Comparison of ENCODE assay signal across 17 mouse cellular contexts in the genomic region with DNA sequence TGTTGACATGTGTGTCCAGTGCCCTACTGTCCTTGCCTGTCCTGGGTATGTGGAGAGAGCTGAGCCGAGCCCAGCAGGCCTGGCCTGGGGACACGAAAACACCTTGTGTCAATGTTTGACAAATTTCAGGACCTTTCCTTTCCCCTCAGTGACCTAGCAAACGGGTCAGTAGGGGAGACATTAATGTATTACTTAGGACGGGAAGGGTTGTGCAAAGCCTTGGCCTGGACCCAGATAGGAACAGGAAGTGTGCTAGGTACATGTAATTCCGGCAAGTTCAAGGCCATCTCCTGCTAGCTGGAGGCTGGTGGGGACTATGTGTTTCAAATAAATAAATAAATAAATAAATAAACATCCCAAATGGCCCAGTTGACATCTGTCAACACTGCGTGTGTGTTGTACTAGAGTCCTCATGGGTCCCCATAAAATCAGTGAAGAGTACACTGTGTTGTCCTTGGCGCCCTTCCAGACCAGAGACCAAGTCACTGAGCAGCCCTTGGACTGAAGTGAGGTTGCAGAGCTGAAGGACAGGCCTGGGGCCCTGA. TPM values are rescaled to one million over a fixed set of nuclear protein-coding genes. Genes with fewer than 3 reads are reported as not detected.
DNase-seq lines count a peak whose midpoint lies in the region; ATAC-seq and TF ChIP-seq lines count a peak whose summit lies in the region.
"Had no signal": no experiment of that assay in that cellular context is flagged by ENCODE, and none has a peak within 500 bp of the region (broad histone marks: within the 10 kb centered on the region; RNA-seq: fewer than 3 reads in every experiment).

No protein-coding gene starts in this region.

- H3K4me2 ChIP-seq in kidney, embryonic 14.5 days (replicated peaks; ENCODE audit: low read depth, low read length): no peak overlapping the region
- H3K4me2 ChIP-seq in liver, postnatal 0 days (ENCODE audit: low read depth, low read length): no peak overlapping the region
- H3K4me2 ChIP-seq: embryonic facial prominence, embryonic 12.5 days; forebrain, embryonic 13.5 days; limb, embryonic 12.5 days had no signal

- no peak for TF ChIP-seq CTCF in liver, postnatal 0 days (IDR thresholded peaks at IDR 0.05; ENCODE audit: low read depth)

- H3K4me3 ChIP-seq in kidney, embryonic 14.5 days (ENCODE audit: low read length): no peak overlapping the region
- H3K4me3 ChIP-seq in liver, postnatal 0 days (ENCODE audit: low read depth, low read length): no peak overlapping the region
- H3K4me3 ChIP-seq: embryonic facial prominence, embryonic 12.5 days; forebrain, embryonic 13.5 days; limb, embryonic 12.5 days had no signal

- TF ChIP-seq EP300 in liver, postnatal 0 days (IDR thresholded peaks at IDR 0.05; ENCODE audit: low read depth): peak; percentile 89

- H3K9ac ChIP-seq in kidney, embryonic 14.5 days (ENCODE audit: low read depth, low read length): no peak overlapping the region
- H3K9ac ChIP-seq in liver, postnatal 0 days (replicated peaks): no peak overlapping the region
- H3K9ac ChIP-seq: embryonic facial prominence, embryonic 12.5 days; forebrain, embryonic 13.5 days; limb, embryonic 12.5 days had no signal

- ATAC-seq in kidney, embryonic 14.5 days (ENCODE audit: low FRiP score, low TSS enrichment): no peak
- peak; percentile 82 for ATAC-seq in liver, postnatal 0 days
- no peak for ATAC-seq in inflammation-experienced regulatory T-cells, adult 6 months
- ATAC-seq: forebrain, embryonic 13.5 days; hindbrain, postnatal 0 days had no signal

- 47% methylated on average over 7 of the region's 7 CpGs for WGBS in kidney, embryonic 14.5 days
- 49% methylated on average over 7 of the region's 7 CpGs for WGBS in liver, postnatal 0 days (ENCODE audit: insufficient replicate concordance)

- DNase-seq in kidney, adult 11 months: peak; percentile 82
- peak; percentile 79 for DNase-seq in adrenal gland, postnatal 10 days
- peak; percentile 72 for DNase-seq in kidney, postnatal 14 days
- peak; percentile 79 for DNase-seq in liver, postnatal 0 days
- no peak for DNase-seq in left cerebral cortex, adult 18-20 months (ENCODE audit: low spot score in 2 of 2)
- no peak for DNase-seq in cerebellum, adult 18-20 months
- DNase-seq: cerebellum, postnatal 14 days; gastrocnemius, postnatal 25 days; lung, postnatal 4 days; thymus, adult 18-20 months had no signal

- H3K27me3 ChIP-seq in kidney, embryonic 14.5 days (ENCODE audit: control insufficient read depth, insufficient read depth, low read length): no peaks in the 10 kb centered on the region
- no peaks in the 10 kb centered on the region for H3K27me3 ChIP-seq in liver, postnatal 0 days (ENCODE audit: insufficient read depth, low read length)
- H3K27me3 ChIP-seq: embryonic facial prominence, embryonic 12.5 days; forebrain, embryonic 13.5 days; limb, embryonic 12.5 days; Patski had no signal

- peaks cover 6% of the 10 kb centered on the region; the same call in 1 of the 2 replicates for H3K4me1 ChIP-seq in kidney, embryonic 14.5 days (ENCODE audit: control insufficient read depth, insufficient read depth, low read length)
- H3K4me1 ChIP-seq in liver, postnatal 0 days (ENCODE audit: insufficient read depth): peaks cover 17% of the 10 kb centered on the region

- H3K9me3 ChIP-seq in kidney, embryonic 14.5 days (ENCODE audit: control insufficient read depth, low read length): no peaks in the 10 kb centered on the region
- H3K9me3 ChIP-seq in liver, postnatal 0 days (ENCODE audit: low read length): no peaks in the 10 kb centered on the region
- H3K9me3 ChIP-seq: embryonic facial prominence, embryonic 12.5 days; forebrain, embryonic 13.5 days; limb, embryonic 12.5 days had no signal

- H3K27ac ChIP-seq in kidney, embryonic 14.5 days (ENCODE audit: low read depth, low read length): no peak overlapping the region
- peak overlapping the region; percentile 97 for H3K27ac ChIP-seq in liver, postnatal 0 days (ENCODE audit: low read depth)
- H3K27ac ChIP-seq: forebrain, embryonic 13.5 days; hindbrain, postnatal 0 days had no signal

- peaks cover 6% of the 10 kb centered on the region; the same call in 1 of the 2 replicates for H3K36me3 ChIP-seq in kidney, embryonic 14.5 days (ENCODE audit: control insufficient read depth, insufficient read depth, low read length)
- peaks cover 14% of the 10 kb centered on the region for H3K36me3 ChIP-seq in liver, postnatal 0 days (replicated peaks; ENCODE audit: insufficient read depth, low read length)
- H3K36me3 ChIP-seq: embryonic facial prominence, embryonic 12.5 days had no signal

RNA-seq across cellular contexts. Expression of gene Grhpr, which starts 1.3 kb away (rescaled TPM):
- polyA plus RNA-seq in kidney, embryonic 14.5 days (2014; fragmentation: Nextera tagmentation; extraction: Ambion mirVana): 60.2 and 65.4 TPM in 2 replicates
- total RNA-seq in adrenal gland, postnatal 10 days (2021): 100 to 1,000 TPM; 145 to 194 TPM
- 448 and 458 TPM in 2 replicates for polyA plus RNA-seq in liver, postnatal 0 days (2015; fragmentation: Nextera tagmentation; extraction: Ambion mirVana)
- 10 to 100 TPM; 31.6 to 32.0 TPM for total RNA-seq in left cerebral cortex, adult 18-20 months (2021)
- polyA plus RNA-seq in inflammation-experienced regulatory T-cells, adult 6 months (2017; shearing (Covaris generic)): 10 to 100 TPM; 14.2 to 25.0 (median 24.0) TPM

RNA-seq across cellular contexts. Expression of gene Zbtb5, which starts 32.3 kb away (rescaled TPM):
- polyA plus RNA-seq in kidney, embryonic 14.5 days (2014; fragmentation: Nextera tagmentation; extraction: Ambion mirVana): 14.7 and 27.2 TPM in 2 replicates
- total RNA-seq in adrenal gland, postnatal 10 days (2021): 10 to 100 TPM; 11.5 to 17.6 TPM
- 5.4 and 6.5 TPM in 2 replicates for polyA plus RNA-seq in liver, postnatal 0 days (2015; fragmentation: Nextera tagmentation; extraction: Ambion mirVana)
- 1 to 10 TPM; 8.4 to 8.7 TPM for total RNA-seq in left cerebral cortex, adult 18-20 months (2021)
- polyA plus RNA-seq in inflammation-experienced regulatory T-cells, adult 6 months (2017; shearing (Covaris generic)): 1 to 10 TPM; 7.5 to 9.2 (median 8.5) TPM

RNA-seq across cellular contexts. Expression of gene Polr1e, which starts 38.5 kb away (rescaled TPM):
- polyA plus RNA-seq in kidney, embryonic 14.5 days (2014; fragmentation: Nextera tagmentation; extraction: Ambion mirVana): 52.4 and 56.2 TPM in 2 replicates
- 10 to 100 TPM; 14.6 to 16.1 TPM for total RNA-seq in adrenal gland, postnatal 10 days (2021)
- 8.7 and 11.0 TPM in 2 replicates for polyA plus RNA-seq in liver, postnatal 0 days (2015; fragmentation: Nextera tagmentation; extraction: Ambion mirVana)
- 1 to 10 TPM; 8.8 to 9.3 TPM for total RNA-seq in left cerebral cortex, adult 18-20 months (2021)
- 10 to 100 TPM; 39.3 to 50.3 (median 44.6) TPM for polyA plus RNA-seq in inflammation-experienced regulatory T-cells, adult 6 months (2017; shearing (Covaris generic))

Comparison
In these comparisons a context has a peak if more than half of its experiments do, and no peak if none do; other contexts are left out.
1. DNase-seq: peak in kidney, adult 11 months (single experiment), adrenal gland, postnatal 10 days (single experiment), kidney, postnatal 14 days (single experiment) and liver, postnatal 0 days (single experiment); none in left cerebral cortex, adult 18-20 months (0 of 2) and cerebellum, adult 18-20 months (0 of 2).